Mouse (Mus musculus) left cerebral cortex, adult 18-20 months (tissue): ENCODE measurements at regions not wholly inside any gene's neighbourhood (a gene's known extent, or its start where the extent isn't known, plus 50 kb on each side); places are given as distances from the start of the nearest gene placed in this dataset.

Experiments
- DNase-seq, 2 experiments: peaks; one replicate each; pipeline ENCODE4 v3.0.0; 2021 to 2022; ENCODE audit warnings: low spot score in 2 of 2, mixed read lengths in 1 of 2

- no peak for DNase-seq
These were observed 60.3 kb downstream of the 4930544G11Rik start for GRCm38 (mm10) chr6:66012675-66013074.

GRCm38 (mm10) chr6:66023531-66023930, 71.1 kb downstream of the 4930544G11Rik start:
- no peak for DNase-seq

- no peak for DNase-seq
These were observed 84.4 kb downstream of the 4930544G11Rik start for GRCm38 (mm10) chr6:66036789-66037188.

- no peak for DNase-seq
These were observed 99.4 kb downstream of the 4930544G11Rik start for GRCm38 (mm10) chr6:66051852-66052251.

- no peak for DNase-seq
These were observed 100.0 kb downstream of the 4930544G11Rik start for GRCm38 (mm10) chr6:66052386-66052785.

GRCm38 (mm10) chr6:66053197-66053596, 100.8 kb downstream of the 4930544G11Rik start:
- no peak for DNase-seq

GRCm38 (mm10) chr6:66068874-66069273, 116.5 kb downstream of the 4930544G11Rik start:
- no peak for DNase-seq

- DNase-seq, result no peak
These were observed 125.0 kb downstream of the 4930544G11Rik start for GRCm38 (mm10) chr6:66077445-66077844.

- no peak for DNase-seq
These were observed 126.4 kb downstream of the 4930544G11Rik start for GRCm38 (mm10) chr6:66078769-66079168.

- no peak for DNase-seq
These were observed 149.2 kb downstream of the 4930544G11Rik start for GRCm38 (mm10) chr6:66101555-66102071.

GRCm38 (mm10) chr6:66114366-66114765, 162.0 kb downstream of the 4930544G11Rik start:
- no peak for DNase-seq

- DNase-seq, result no peak
These were observed 169.2 kb downstream of the 4930544G11Rik start for GRCm38 (mm10) chr6:66121479-66122183.

- DNase-seq, result no peak
These were observed 171.9 kb downstream of the 4930544G11Rik start for GRCm38 (mm10) chr6:66124292-66124691.

GRCm38 (mm10) chr6:66151786-66152185, 199.4 kb downstream of the 4930544G11Rik start:
- no peak for DNase-seq

- no peak for DNase-seq
These were observed 202.4 kb downstream of the 4930544G11Rik start for GRCm38 (mm10) chr6:66154831-66155230.

- DNase-seq, result no peak
These were observed 208.4 kb downstream of the 4930544G11Rik start for GRCm38 (mm10) chr6:66160805-66161204.

GRCm38 (mm10) chr6:66168913-66169312, 216.5 kb downstream of the 4930544G11Rik start:
- DNase-seq, result no peak

GRCm38 (mm10) chr6:66197990-66198389, 245.6 kb downstream of the 4930544G11Rik start:
- DNase-seq, result no peak

GRCm38 (mm10) chr6:66200136-66200790, 247.9 kb downstream of the 4930544G11Rik start:
- no peak for DNase-seq

GRCm38 (mm10) chr6:66206197-66206925, 254.0 kb downstream of the 4930544G11Rik start:
- DNase-seq, result no peak

GRCm38 (mm10) chr6:66217543-66217942, 265.1 kb downstream of the 4930544G11Rik start:
- DNase-seq, result no peak
